In genomic region chr12:4840741-4841140, GRCm38 (mm10) we compare ENCODE assay signal across 8 mouse cellular contexts. TPM values are rescaled to one million over a fixed set of nuclear protein-coding genes. Genes with fewer than 3 reads are reported as not detected.
DNase-seq lines count a peak whose midpoint lies in the region; ATAC-seq and TF ChIP-seq lines count a peak whose summit lies in the region.

No protein-coding gene starts in this region.

- peak overlapping the region; percentile 60 for H3K4me3 ChIP-seq in spleen, adult 2 months (ENCODE audit: extremely low read depth, insufficient read depth, insufficient read length)
- peak overlapping the region; percentile 79 for H3K4me3 ChIP-seq in embryonic facial prominence, embryonic 14.5 days (ENCODE audit: low read depth, low read length)
- peak overlapping the region; percentile 92 for H3K4me3 ChIP-seq in hindbrain, embryonic 16.5 days (ENCODE audit: low read length)

- no peak for TF ChIP-seq CTCF in spleen, adult 2 months (IDR thresholded peaks at IDR 0.05; ENCODE audit: extremely low read depth, insufficient read depth, insufficient read length, insufficient replicate concordance)

- DNase-seq in spleen, adult 2 months (ENCODE audit: low read depth in 1 of 2, low spot score in 2 of 2) = no peak
- DNase-seq in spleen, postnatal 36 days (ENCODE audit: low spot score in 2 of 2) = no peak
- DNase-seq in embryonic facial prominence, embryonic 14.5 days (ENCODE audit: low spot score) = peak; percentile 12
- no peak for DNase-seq in spleen, adult 18-20 months
- DNase-seq in layer of hippocampus, postnatal 36 days = no peak
- no peak for DNase-seq in frontal cortex, postnatal 10 days (ENCODE audit: low spot score in 2 of 2)

- H3K9me3 ChIP-seq in embryonic facial prominence, embryonic 14.5 days (ENCODE audit: control insufficient read depth, low read length) = no peaks in the 10 kb centered on the region
- H3K9me3 ChIP-seq in hindbrain, embryonic 16.5 days (ENCODE audit: control insufficient read depth, low read length) = no peaks in the 10 kb centered on the region

- H3K9ac ChIP-seq in embryonic facial prominence, embryonic 14.5 days (ENCODE audit: low read depth, low read length) = peak overlapping the region; percentile 74
- peak overlapping the region; percentile 89 for H3K9ac ChIP-seq in hindbrain, embryonic 16.5 days (ENCODE audit: low read depth, low read length)

- H3K36me3 ChIP-seq in spleen, adult 2 months (ENCODE audit: control insufficient read depth, insufficient read depth, low read length) = no peaks in the 10 kb centered on the region
- no peaks in the 10 kb centered on the region for H3K36me3 ChIP-seq in embryonic facial prominence, embryonic 14.5 days (ENCODE audit: control insufficient read depth, insufficient read depth, low read length)
- no peaks in the 10 kb centered on the region for H3K36me3 ChIP-seq in hindbrain, embryonic 16.5 days (ENCODE audit: control insufficient read depth, insufficient read depth, low read length)

- no peak overlapping the region for H3K27ac ChIP-seq in spleen, adult 2 months (ENCODE audit: insufficient read depth, low read length)
- H3K27ac ChIP-seq in embryonic facial prominence, embryonic 14.5 days (replicated peaks; ENCODE audit: low read depth, low read length) = no peak overlapping the region
- H3K27ac ChIP-seq in hindbrain, embryonic 16.5 days (ENCODE audit: low read depth, low read length) = no peak overlapping the region

- no peak for ATAC-seq in embryonic facial prominence, embryonic 14.5 days (ENCODE audit: low read depth)
- peak; percentile 10; the same call in 1 of the 2 replicates for ATAC-seq in hindbrain, embryonic 16.5 days
- ATAC-seq in megakaryocyte, adult 5-6 weeks (ENCODE audit: poor library complexity, severe bottlenecking) = peak; percentile 20

- TF ChIP-seq POLR2A in spleen, adult 2 months (IDR thresholded peaks at IDR 0.05; ENCODE audit: low read depth, low read length) = no peak

- H3K4me2 ChIP-seq in embryonic facial prominence, embryonic 14.5 days (ENCODE audit: low read depth, low read length) = peak overlapping the region; percentile 89
- H3K4me2 ChIP-seq in hindbrain, embryonic 16.5 days (ENCODE audit: low read length) = peak overlapping the region; percentile 93

- H3K4me1 ChIP-seq in spleen, adult 2 months (ENCODE audit: control insufficient read depth, insufficient read depth, insufficient read length) = peaks cover 6% of the 10 kb centered on the region
- H3K4me1 ChIP-seq in embryonic facial prominence, embryonic 14.5 days (ENCODE audit: control insufficient read depth, insufficient read depth, low read length) = peaks cover 5% of the 10 kb centered on the region; the same call in 1 of the 2 replicates
- H3K4me1 ChIP-seq in hindbrain, embryonic 16.5 days (ENCODE audit: control insufficient read depth, insufficient read depth, low read depth, low read length) = peaks cover 15% of the 10 kb centered on the region

- H3K27me3 ChIP-seq in spleen, adult 2 months (ENCODE audit: control insufficient read depth, insufficient read depth, low read length) = peaks cover 6% of the 10 kb centered on the region
- no peaks in the 10 kb centered on the region for H3K27me3 ChIP-seq in embryonic facial prominence, embryonic 14.5 days (replicated peaks; ENCODE audit: control insufficient read depth, insufficient read depth, low read length)
- no peaks in the 10 kb centered on the region for H3K27me3 ChIP-seq in hindbrain, embryonic 16.5 days (replicated peaks; ENCODE audit: control insufficient read depth, insufficient read depth, low read length)

- WGBS in spleen, adult 2 months = 9% methylated on average over 11 of the region's 11 CpGs
- WGBS in embryonic facial prominence, embryonic 14.5 days = 1% methylated on average over 11 of the region's 11 CpGs
- 1% methylated on average over 11 of the region's 11 CpGs for WGBS in hindbrain, embryonic 16.5 days

RNA-seq across cellular contexts. Expression of gene Fkbp1b, which starts 0.7 kb away (rescaled TPM):
- 3.2 and 3.4 TPM in 2 replicates for polyA plus RNA-seq in spleen, adult 2 months (2012; rRNA removed)
- polyA plus RNA-seq in embryonic facial prominence, embryonic 14.5 days (2014; fragmentation: Nextera tagmentation; extraction: Ambion mirVana) = 33.4 and 38.0 TPM in 2 replicates
- 64.0 and 80.0 TPM in 2 replicates for polyA plus RNA-seq in hindbrain, embryonic 16.5 days (2015; fragmentation: Nextera tagmentation; extraction: Ambion mirVana)
- total RNA-seq in megakaryocyte, adult 5-6 weeks (2015) = 58.3 and 64.7 TPM in 2 replicates
- total RNA-seq in megakaryocyte, adult 5-6 weeks (2017) = 40.8 and 49.7 TPM in 2 replicates
- total RNA-seq in layer of hippocampus, postnatal 36 days (2021) = 10 to 100 TPM; 55.8 to 57.2 TPM

RNA-seq across cellular contexts. Expression of gene Wdcp, which starts 2.4 kb away (rescaled TPM):
- polyA plus RNA-seq in spleen, adult 2 months (2012; rRNA removed) = 4.8 and 5.5 TPM in 2 replicates
- polyA plus RNA-seq in embryonic facial prominence, embryonic 14.5 days (2014; fragmentation: Nextera tagmentation; extraction: Ambion mirVana) = 10.4 and 11.7 TPM in 2 replicates
- 12.4 and 14.6 TPM in 2 replicates for polyA plus RNA-seq in hindbrain, embryonic 16.5 days (2015; fragmentation: Nextera tagmentation; extraction: Ambion mirVana)
- 17.6 and 24.2 TPM in 2 replicates for total RNA-seq in megakaryocyte, adult 5-6 weeks (2015)
- total RNA-seq in megakaryocyte, adult 5-6 weeks (2017) = 4.3 and 12.0 TPM in 2 replicates
- 10 to 100 TPM; 12.5 to 14.3 TPM for total RNA-seq in layer of hippocampus, postnatal 36 days (2021)

RNA-seq across cellular contexts. Expression of gene Sf3b6, which starts 23.4 kb away (rescaled TPM):
- 33.8 and 40.8 TPM in 2 replicates for polyA plus RNA-seq in spleen, adult 2 months (2012; rRNA removed)
- 245 and 248 TPM in 2 replicates for polyA plus RNA-seq in embryonic facial prominence, embryonic 14.5 days (2014; fragmentation: Nextera tagmentation; extraction: Ambion mirVana)
- 163 and 189 TPM in 2 replicates for polyA plus RNA-seq in hindbrain, embryonic 16.5 days (2015; fragmentation: Nextera tagmentation; extraction: Ambion mirVana)
- 220 and 242 TPM in 2 replicates for total RNA-seq in megakaryocyte, adult 5-6 weeks (2015)
- 122 and 137 TPM in 2 replicates for total RNA-seq in megakaryocyte, adult 5-6 weeks (2017)
- total RNA-seq in layer of hippocampus, postnatal 36 days (2021) = 10 to 100 TPM; 83.2 to 96.7 TPM

RNA-seq across cellular contexts. Expression of gene Mfsd2b, which starts 33.4 kb away (rescaled TPM):
- polyA plus RNA-seq in spleen, adult 2 months (2012; rRNA removed) = 37.4 and 38.2 TPM in 2 replicates
- 0.70 and 0.87 TPM in 2 replicates for polyA plus RNA-seq in embryonic facial prominence, embryonic 14.5 days (2014; fragmentation: Nextera tagmentation; extraction: Ambion mirVana)
- polyA plus RNA-seq in hindbrain, embryonic 16.5 days (2015; fragmentation: Nextera tagmentation; extraction: Ambion mirVana) = 2.5 and 2.6 TPM in 2 replicates
- 0.40 and 3.2 TPM in 2 replicates for total RNA-seq in megakaryocyte, adult 5-6 weeks (2015)
- total RNA-seq in megakaryocyte, adult 5-6 weeks (2017) = 0.81 and 1.2 TPM in 2 replicates
- under 1 TPM; 0.35 to 0.56 TPM for total RNA-seq in layer of hippocampus, postnatal 36 days (2021)
